In genomic region chr14:79771094-79771535, GRCm38 (mm10) we compare ENCODE assay signal across 8 mouse cellular contexts. TPM values are rescaled to one million over a fixed set of nuclear protein-coding genes. Genes with fewer than 3 reads are reported as not detected.
DNase-seq lines count a peak whose midpoint lies in the region; ATAC-seq lines count a peak whose summit lies in the region.

Pcdh8 (minus strand) TSS chr14:79771312.

- H3K27ac ChIP-seq in embryonic facial prominence, embryonic 13.5 days: no peak within 1 kb of the TSS
- H3K27ac ChIP-seq in heart, embryonic 10.5 days: no peak within 1 kb of the TSS
- H3K27ac ChIP-seq in limb, embryonic 11.5 days (replicated peaks; ENCODE audit: low read depth, low read length): no peak within 1 kb of the TSS
- peak within 1 kb of the TSS; percentile 91 for H3K27ac ChIP-seq in midbrain, embryonic 13.5 days
- H3K27ac ChIP-seq in stomach, embryonic 15.5 days: no peak within 1 kb of the TSS

- under 1% methylated on average over 30 of the region's 30 CpGs for WGBS in embryonic facial prominence, embryonic 13.5 days
- WGBS in heart, embryonic 10.5 days: 1% methylated on average over 30 of the region's 30 CpGs
- WGBS in limb, embryonic 11.5 days: 0% methylated on average over 29 of the region's 30 CpGs
- 0% methylated on average over 30 of the region's 30 CpGs for WGBS in midbrain, embryonic 13.5 days
- 2% methylated on average over 30 of the region's 30 CpGs for WGBS in stomach, embryonic 15.5 days

- H3K4me1 ChIP-seq in embryonic facial prominence, embryonic 13.5 days: peaks cover 54% of the 10 kb centered on the region
- H3K4me1 ChIP-seq in heart, embryonic 10.5 days: peaks cover 50% of the 10 kb centered on the region
- H3K4me1 ChIP-seq in limb, embryonic 11.5 days (ENCODE audit: control insufficient read depth, insufficient read depth, low read length): peaks cover 10% of the 10 kb centered on the region; the same call in 1 of the 2 replicates
- H3K4me1 ChIP-seq in midbrain, embryonic 13.5 days (replicated peaks): peaks cover 75% of the 10 kb centered on the region
- H3K4me1 ChIP-seq in stomach, embryonic 15.5 days: peaks cover 34% of the 10 kb centered on the region

- peak within 1 kb of the TSS; percentile 46 for H3K4me3 ChIP-seq in embryonic facial prominence, embryonic 13.5 days
- peak within 1 kb of the TSS; percentile 53 for H3K4me3 ChIP-seq in heart, embryonic 10.5 days
- peak within 1 kb of the TSS; percentile 30 for H3K4me3 ChIP-seq in limb, embryonic 11.5 days (ENCODE audit: low read depth, low read length)
- peak within 1 kb of the TSS; percentile 72 for H3K4me3 ChIP-seq in midbrain, embryonic 13.5 days (replicated peaks)
- peak within 1 kb of the TSS; percentile 35 for H3K4me3 ChIP-seq in stomach, embryonic 15.5 days (replicated peaks)

- peak; percentile 92 for DNase-seq in brain, embryonic 18.5 days (ENCODE audit: low read depth, low spot score)
- peak; percentile 93 for DNase-seq in heart, embryonic 10.5 days (ENCODE audit: low spot score)
- DNase-seq in kidney, adult 9 months: peak; percentile 78
- peak; percentile 92 for DNase-seq in limb, embryonic 11.5 days (ENCODE audit: low spot score)
- no peak for DNase-seq in c-Kit-positive CD71-positive TER-119-positive erythroid progenitor cells, embryonic 14.5 days (ENCODE audit: low spot score)

- no peaks in the 10 kb centered on the region for H3K36me3 ChIP-seq in embryonic facial prominence, embryonic 13.5 days
- no peaks in the 10 kb centered on the region for H3K36me3 ChIP-seq in heart, embryonic 10.5 days
- no peaks in the 10 kb centered on the region for H3K36me3 ChIP-seq in limb, embryonic 11.5 days (ENCODE audit: control insufficient read depth, insufficient read depth, low read length)
- H3K36me3 ChIP-seq in midbrain, embryonic 13.5 days: 0 out of 2 replicates have a peak, but pooled peaks cover 3% of the 10 kb centered on the region
- H3K36me3 ChIP-seq in stomach, embryonic 15.5 days: no peaks in the 10 kb centered on the region

- peaks cover 95% of the 10 kb centered on the region for H3K27me3 ChIP-seq in embryonic facial prominence, embryonic 13.5 days
- peaks cover 96% of the 10 kb centered on the region for H3K27me3 ChIP-seq in heart, embryonic 10.5 days (ENCODE audit: insufficient read depth, poor library complexity, severe bottlenecking)
- peaks cover 85% of the 10 kb centered on the region for H3K27me3 ChIP-seq in limb, embryonic 11.5 days (ENCODE audit: control insufficient read depth, insufficient read depth, low read length)
- peaks cover 42% of the 10 kb centered on the region for H3K27me3 ChIP-seq in midbrain, embryonic 13.5 days
- peaks cover 83% of the 10 kb centered on the region for H3K27me3 ChIP-seq in stomach, embryonic 15.5 days (replicated peaks)

- H3K9ac ChIP-seq in embryonic facial prominence, embryonic 13.5 days: peak within 1 kb of the TSS; percentile 54; the same call in 1 of the 2 replicates
- no peak within 1 kb of the TSS for H3K9ac ChIP-seq in limb, embryonic 11.5 days (ENCODE audit: low read length)
- H3K9ac ChIP-seq in midbrain, embryonic 13.5 days (replicated peaks): peak within 1 kb of the TSS; percentile 84
- H3K9ac ChIP-seq in stomach, embryonic 15.5 days: no peak within 1 kb of the TSS

- H3K9me3 ChIP-seq in embryonic facial prominence, embryonic 13.5 days: no peaks in the 10 kb centered on the region
- H3K9me3 ChIP-seq in heart, embryonic 10.5 days: no peaks in the 10 kb centered on the region
- H3K9me3 ChIP-seq in limb, embryonic 11.5 days (ENCODE audit: control insufficient read depth, low read length): no peaks in the 10 kb centered on the region
- no peaks in the 10 kb centered on the region for H3K9me3 ChIP-seq in midbrain, embryonic 13.5 days
- H3K9me3 ChIP-seq in stomach, embryonic 15.5 days: no peaks in the 10 kb centered on the region

- H3K4me2 ChIP-seq in embryonic facial prominence, embryonic 13.5 days: peak within 1 kb of the TSS; percentile 73
- peak within 1 kb of the TSS; percentile 51 for H3K4me2 ChIP-seq in limb, embryonic 11.5 days (ENCODE audit: low read depth, severe bottlenecking)
- peak within 1 kb of the TSS; percentile 87 for H3K4me2 ChIP-seq in midbrain, embryonic 13.5 days (replicated peaks)
- peak within 1 kb of the TSS; percentile 86 for H3K4me2 ChIP-seq in stomach, embryonic 15.5 days

- peak; percentile 85 for ATAC-seq in embryonic facial prominence, embryonic 13.5 days (ENCODE audit: insufficient number of reproducible peaks, insufficient read depth, low FRiP score, low TSS enrichment, low read depth)
- peak; percentile 87 for ATAC-seq in limb, embryonic 11.5 days (ENCODE audit: insufficient number of reproducible peaks, low FRiP score, low TSS enrichment, low read depth)
- peak; percentile 85 for ATAC-seq in midbrain, embryonic 13.5 days
- ATAC-seq in stomach, embryonic 15.5 days (ENCODE audit: insufficient read depth, low FRiP score, low read depth): peak; percentile 93

RNA-seq across cellular contexts. Expression of gene Pcdh8, which starts in this region (rescaled TPM):
- 4.1 and 4.7 TPM in 2 replicates for polyA plus RNA-seq in embryonic facial prominence, embryonic 13.5 days (2015; fragmentation: Nextera tagmentation; extraction: Ambion mirVana)
- polyA plus RNA-seq in heart, embryonic 10.5 days (2016; fragmentation: Nextera tagmentation; extraction: Ambion mirVana): 0.09 and 0.50 TPM in 2 replicates
- 3.5 and 4.6 TPM in 2 replicates for polyA plus RNA-seq in limb, embryonic 11.5 days (2014; fragmentation: Nextera tagmentation; extraction: Ambion mirVana)
- polyA plus RNA-seq in midbrain, embryonic 13.5 days (2015; fragmentation: Nextera tagmentation; extraction: Ambion mirVana): 39.3 and 52.7 TPM in 2 replicates
- 1.0 TPM in 2 replicates for polyA plus RNA-seq in stomach, embryonic 15.5 days (2015; fragmentation: Nextera tagmentation; extraction: Ambion mirVana)

Comparison
In these comparisons a context has a peak if more than half of its experiments do, and no peak if none do; other contexts are left out.
1. Peak in DNase-seq and H3K4me3 ChIP-seq in heart, embryonic 10.5 days; RNA of the gene not detected or under 1 TPM.
2. H3K9ac ChIP-seq: peak in embryonic facial prominence, embryonic 13.5 days (single experiment) and midbrain, embryonic 13.5 days (single experiment); none in limb, embryonic 11.5 days (single experiment) and stomach, embryonic 15.5 days (single experiment).
3. Peak in every context shown above with its lines, with median percentiles within 50 percentile points of each other: ATAC-seq, H3K4me2 ChIP-seq and H3K4me3 ChIP-seq.